Mouse (Mus musculus) telencephalon, adult 2 months (tissue): ENCODE results near the gene Plxnb1.

Source experiments
- DNase-seq: peaks from one replicate; pipeline ENCODE4 v3.0.0-alpha.2; 2011; ENCODE audit warnings: low read depth, low spot score

Plxnb1 gene

GRCm38 (mm10) chr9:109101933-109102445 is 6.8 kb downstream of the Plxnb1 start:
- no peak for DNase-seq

DNA sequence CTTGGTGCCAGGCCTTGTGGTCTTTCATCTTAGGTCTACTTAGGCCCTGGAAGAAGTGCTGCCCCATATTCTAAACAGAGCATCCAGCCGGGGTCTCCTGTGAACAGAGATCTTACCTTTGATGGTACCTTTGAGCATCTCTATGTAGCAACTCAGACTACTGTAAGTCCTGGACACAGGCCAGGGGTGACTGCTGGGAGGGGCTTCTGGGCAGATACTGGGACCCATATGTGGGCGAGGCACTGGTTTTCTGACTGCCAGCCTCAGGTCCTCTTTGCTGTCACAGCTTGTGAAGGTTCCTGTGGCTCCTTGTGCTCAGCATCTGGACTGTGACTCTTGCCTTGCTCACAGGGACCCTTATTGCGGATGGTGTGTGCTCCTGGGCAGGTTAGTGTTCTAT is 7.4 kb downstream of the Plxnb1 start:
- no peak for DNase-seq

DNA sequence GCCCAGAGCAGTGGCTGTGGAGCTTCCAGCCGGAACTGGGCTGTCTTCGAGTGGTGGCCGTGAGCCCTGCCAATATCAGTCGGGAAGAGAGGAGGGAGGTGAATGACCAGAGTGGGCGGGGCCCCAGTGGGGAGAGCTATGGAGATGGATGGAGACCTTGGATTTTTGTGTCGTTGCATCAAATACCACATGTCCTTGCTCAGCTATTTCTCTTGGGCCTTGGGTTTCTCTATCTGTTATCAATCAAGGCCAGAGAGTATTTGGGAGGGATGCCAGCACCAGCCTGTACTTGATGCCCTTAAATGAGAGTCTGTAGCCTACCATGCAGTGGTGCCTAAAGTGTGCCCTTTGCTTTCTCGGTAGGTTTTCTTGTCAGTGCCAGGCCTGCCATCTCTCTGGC is 8.1 kb downstream of the Plxnb1 start:
- DNase-seq, result no peak

DNA sequence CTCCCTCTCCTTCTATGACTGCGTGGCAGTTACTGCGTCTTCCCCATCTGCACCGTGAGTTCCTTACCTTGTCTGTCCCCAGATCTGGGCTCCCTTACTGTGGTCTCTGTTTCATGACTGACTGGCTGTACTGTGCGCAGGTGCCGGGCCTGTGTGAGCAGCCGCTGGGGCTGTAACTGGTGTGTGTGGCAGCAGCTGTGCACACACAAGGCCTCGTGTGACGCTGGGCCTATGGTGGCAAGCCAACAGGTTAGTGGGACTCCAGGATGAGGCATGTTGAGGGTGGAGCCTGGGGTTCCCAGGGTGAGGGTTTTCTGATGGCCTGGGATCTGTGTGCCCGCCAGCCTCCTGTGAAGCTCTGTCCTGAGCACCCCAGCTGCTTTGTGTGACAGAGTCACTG is 8.9 kb downstream of the Plxnb1 start:
- no peak for DNase-seq

- no peak for DNase-seq
These were observed 9.8 kb downstream of the Plxnb1 start for GRCm38 (mm10) chr9:109105011-109105410.

DNA sequence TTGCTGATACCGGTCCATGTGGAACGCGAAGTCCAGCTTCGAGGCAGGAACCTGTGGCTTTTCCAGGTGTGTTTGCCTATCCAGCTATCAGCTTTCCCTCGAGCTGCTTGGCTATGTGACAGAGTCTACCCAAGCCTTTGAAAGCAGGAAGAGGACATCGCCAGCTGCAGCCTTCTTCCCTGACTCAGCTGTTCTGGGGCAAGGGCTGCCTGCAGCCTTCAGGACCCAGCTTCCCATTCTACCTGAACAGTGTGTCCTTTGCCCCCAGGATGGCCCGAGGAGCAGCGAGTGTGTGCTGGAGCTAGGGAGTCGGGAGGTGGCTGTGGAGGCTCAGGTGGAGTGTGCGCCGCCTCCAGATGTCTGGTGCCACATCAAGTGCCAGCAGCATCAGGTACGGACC is 10.5 kb downstream of the Plxnb1 start:
- no peak for DNase-seq

DNA sequence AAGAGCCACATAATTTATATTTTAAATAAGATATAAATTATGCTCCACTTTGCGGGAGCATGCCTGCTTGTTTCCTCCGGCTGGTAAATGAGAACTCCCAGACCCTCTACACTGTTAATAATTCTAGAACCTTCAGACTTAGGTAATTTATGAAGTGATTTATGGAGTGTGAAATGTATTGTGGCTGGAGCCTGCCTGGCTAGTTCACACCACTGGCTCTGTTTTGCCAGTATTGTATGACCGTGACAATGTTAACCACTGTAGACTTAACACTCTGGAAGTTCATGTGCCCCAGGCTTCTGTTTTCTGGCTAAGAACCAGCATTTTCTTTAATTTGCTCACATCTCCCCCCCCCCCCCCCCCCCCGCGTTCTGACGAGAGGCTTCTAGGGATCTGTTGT is 12.2 kb downstream of the Plxnb1 start:
- no peak for DNase-seq

DNA sequence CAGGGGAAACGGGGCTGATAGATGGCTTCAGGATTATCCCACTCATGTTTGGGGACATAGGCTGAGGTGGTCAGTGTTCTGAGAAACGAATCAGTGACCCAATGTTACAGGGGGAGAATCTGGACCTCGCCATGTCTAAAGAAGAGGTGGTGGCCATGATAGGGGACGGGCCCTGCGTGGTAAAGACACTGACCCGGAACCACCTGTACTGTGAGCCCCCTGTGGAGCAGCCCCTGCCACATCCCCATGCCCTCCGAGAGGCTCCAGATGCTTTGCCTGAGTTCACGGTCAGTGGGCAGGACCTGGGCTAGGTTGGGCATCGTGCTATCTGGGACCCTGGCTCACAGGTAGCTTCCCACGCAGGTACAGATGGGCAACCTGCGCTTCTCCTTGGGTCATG is 15.1 kb downstream of the Plxnb1 start:
- no peak for DNase-seq

DNA sequence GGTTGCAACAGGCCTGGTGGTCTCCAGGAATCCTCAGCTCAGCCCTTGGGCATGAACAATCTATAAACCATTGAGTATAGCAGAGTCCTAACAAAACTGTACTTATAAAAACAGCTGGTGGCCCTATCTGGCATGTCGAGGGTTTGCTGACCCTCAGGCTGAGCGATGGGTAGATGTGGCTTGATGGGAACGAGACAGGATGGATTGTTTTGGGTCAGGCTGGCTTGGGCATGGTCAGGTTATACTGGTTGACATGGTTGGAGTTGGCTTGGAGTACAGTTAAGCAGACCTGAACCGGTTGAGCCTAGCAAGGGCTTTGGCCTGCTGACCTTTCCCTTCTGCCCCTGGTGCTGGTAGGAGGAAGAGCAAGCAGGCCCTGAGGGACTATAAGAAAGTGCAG is 15.9 kb downstream of the Plxnb1 start:
- DNase-seq, result no peak

DNA sequence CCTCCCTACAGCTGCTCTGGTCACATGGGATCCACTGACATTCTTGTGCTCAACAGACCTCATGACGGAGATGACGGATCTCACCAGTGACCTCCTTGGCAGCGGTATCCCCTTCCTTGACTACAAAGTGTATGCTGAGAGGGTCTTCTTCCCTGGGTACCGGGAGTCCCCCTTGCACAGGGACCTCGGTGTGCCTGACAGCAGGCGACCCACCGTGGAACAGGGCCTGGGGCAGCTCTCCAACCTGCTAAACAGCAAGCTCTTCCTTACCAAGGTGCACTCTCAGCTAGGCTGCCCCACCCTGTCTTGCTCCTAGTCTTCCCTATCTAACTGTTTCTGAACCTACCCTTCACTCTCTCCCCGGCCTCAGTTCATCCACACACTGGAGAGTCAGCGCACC is 16.4 kb downstream of the Plxnb1 start:
- no peak for DNase-seq

DNA sequence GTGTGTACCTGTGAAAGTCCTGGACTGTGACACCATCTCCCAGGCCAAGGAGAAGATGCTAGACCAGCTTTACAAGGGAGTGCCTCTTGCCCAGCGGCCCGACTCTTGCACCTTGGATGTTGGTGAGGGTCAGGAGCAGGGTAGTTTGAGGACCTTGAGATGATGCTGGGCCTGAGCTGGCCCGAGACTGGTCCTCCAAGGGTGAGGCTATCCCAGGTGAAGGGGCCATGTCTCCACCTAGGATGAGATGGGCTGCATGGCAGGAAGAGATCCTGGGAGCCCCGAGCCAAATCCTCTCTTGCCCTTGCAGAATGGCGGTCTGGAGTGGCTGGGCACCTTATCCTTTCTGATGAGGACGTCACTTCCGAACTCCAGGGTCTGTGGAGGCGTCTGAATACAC is 18.1 kb downstream of the Plxnb1 start:
- no peak for DNase-seq

- DNase-seq, result no peak
These were observed 19.1 kb downstream of the Plxnb1 start for GRCm38 (mm10) chr9:109114276-109114675.

- no peak for DNase-seq
These were observed 19.7 kb downstream of the Plxnb1 start for GRCm38 (mm10) chr9:109114871-109115270.

DNA sequence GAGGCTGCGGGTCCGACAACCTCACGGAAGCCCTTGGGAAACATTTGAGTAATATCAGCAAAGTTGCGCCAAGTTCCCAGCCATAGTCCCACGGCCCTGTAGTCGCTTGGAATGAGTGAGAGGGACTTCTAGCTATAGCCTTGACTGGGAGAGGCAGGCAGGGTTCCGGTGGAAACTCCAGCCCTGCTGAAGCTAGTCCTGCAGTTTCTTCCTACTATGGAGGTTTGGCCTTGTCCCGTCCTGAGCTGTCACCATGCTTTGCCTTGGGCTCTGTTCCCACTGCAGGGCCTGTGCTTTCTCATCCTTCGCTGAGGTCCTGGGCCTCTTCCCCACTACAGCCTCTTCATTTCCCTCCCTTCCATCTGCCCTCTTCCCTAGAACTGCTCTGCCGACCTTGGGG is 21.0 kb downstream of the Plxnb1 start:
- DNase-seq, result no peak

- no peak for DNase-seq
These were observed 22.9 kb downstream of the Plxnb1 start for GRCm38 (mm10) chr9:109118106-109118505.

DNA sequence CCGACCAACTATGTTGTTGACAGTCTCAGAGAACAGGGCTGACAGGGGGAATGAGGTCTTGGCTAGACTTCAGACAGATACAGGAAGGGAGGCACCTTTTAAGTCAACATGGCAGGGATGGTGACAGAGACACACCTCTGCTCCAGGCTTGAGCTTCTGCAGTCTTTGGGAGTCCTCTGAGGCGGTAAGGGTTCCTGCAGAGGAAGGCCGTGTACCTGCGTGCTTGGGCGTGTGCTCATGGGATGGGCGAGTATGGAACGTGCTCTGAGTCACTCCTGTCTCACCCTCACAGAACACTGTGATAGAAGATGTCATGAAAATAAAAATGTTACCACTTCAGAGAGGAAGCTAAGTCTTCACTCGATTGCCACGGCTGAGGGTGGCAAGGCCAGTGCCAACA is 24.4 kb downstream of the Plxnb1 start:
- DNase-seq, result no peak

DNA sequence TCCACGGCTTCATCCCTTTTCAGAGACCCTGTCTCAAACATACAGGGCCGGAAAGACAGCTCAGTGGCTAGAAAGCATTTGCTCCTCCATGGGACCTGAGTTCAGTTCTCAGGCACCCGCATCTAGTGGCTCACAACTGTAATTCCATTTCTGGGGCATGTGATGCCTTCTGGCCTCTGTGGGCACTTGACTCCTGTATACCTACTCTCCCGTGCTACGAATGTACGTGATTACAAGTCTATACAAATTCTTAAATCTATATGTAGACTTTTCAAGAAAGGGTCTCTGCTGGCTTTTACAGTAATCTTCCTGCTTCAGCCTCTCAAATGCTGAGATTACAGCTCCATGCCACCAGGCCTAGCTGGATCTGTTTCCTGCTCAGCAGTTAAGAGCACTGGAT is 25.8 kb downstream of the Plxnb1 start:
- DNase-seq, result no peak

GRCm38 (mm10) chr9:109122553-109123085 is 27.4 kb downstream of the Plxnb1 start:
- peak; percentile 23 for DNase-seq

DNA sequence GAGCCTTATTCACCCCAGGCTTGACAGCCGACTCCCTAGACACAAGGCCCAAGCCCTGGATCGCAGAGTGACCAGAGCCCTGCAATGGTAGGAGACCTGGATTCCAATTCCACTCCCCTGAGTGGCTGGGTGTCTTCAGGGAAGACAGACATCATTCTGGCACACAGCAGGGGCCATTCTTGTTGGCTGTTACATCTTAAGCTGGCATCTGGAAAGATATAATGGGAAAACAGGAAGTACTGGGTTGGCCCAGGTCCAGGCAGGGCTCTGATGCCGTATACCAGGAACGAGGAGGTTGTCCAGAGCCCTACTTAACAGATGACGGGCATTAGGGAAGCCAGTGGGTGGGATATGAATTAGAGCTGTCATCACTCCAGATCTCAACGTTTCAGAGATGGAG is 28.1 kb downstream of the Plxnb1 start:
- no peak for DNase-seq

DNA sequence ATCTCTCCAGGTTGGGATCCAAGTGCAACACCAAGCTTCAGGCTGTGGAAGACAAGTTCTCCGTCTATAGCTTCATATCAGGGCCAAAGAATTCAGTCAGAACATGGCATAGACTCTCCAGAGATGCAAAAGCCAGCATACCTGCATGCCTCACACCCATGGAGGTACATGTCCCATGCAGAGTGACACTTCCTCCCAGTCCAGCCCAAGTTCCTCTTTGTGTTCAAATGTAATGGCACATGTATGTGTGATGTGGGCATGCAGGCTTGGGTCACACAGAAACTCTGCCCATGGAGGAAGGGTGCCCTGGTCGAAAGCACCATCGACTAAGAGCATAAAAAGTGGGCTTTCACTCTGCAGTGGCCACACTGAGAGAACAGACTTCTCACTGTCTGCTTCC is 29.0 kb downstream of the Plxnb1 start:
- DNase-seq, result no peak

DNA sequence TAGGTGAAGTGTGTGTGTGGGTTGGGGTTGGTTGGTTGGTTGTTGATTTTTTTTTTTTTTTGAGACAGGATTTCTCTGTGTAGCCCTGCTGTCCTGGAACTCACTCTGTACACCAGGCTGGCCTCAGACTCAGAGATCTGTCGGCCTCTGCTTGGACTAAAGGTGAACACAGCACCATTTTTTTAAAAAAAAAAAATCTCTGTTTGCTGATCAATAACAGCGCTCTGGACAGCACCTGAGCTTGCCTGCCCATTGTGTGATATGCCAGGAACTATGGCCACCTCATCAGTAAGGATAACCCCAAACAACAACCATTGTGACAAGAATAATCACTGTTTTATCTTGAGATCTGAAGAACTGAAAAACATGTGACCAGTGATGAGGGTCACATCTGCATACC is 29.9 kb downstream of the Plxnb1 start:
- DNase-seq, result no peak

DNA sequence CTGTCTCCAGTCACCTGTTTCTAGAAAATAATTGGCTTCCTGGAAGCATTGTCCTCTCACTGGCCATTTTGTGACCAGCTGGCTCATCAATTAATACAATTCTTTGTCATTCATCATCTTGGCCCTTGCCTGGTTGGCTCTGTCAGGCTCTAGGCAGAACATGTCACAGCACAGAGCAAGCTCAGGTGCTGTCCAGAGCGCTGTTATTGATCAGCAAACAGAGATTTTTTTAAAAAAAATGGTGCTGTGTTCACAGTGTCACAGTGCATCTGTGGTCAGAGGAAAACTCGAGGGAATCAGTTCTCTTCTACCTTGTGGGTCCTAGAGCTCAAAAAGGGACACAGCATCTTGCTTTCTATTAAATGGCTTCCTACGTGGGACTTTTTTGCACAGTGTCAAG is 30.3 kb downstream of the Plxnb1 start:
- DNase-seq, result no peak

DNA sequence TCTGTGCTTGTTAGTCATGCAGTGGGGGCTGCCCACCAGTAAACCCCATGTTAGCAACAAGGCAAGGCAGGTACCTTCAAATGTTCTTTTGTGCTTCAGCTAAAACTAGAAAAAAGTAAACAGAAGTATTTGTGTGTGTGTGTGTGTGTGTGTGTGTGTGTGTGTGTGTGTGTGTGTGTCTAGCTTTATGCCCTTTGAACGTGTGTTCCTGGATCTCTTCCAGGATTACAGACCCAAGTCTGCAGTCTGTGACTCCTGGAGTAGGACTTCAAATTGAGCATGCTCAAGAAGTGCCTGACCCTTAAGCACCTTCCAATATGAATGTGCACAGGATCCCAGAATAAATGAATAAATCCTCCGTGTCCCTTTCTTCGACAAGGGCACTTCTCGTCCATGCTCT is 31.9 kb downstream of the Plxnb1 start:
- DNase-seq, result no peak

DNA sequence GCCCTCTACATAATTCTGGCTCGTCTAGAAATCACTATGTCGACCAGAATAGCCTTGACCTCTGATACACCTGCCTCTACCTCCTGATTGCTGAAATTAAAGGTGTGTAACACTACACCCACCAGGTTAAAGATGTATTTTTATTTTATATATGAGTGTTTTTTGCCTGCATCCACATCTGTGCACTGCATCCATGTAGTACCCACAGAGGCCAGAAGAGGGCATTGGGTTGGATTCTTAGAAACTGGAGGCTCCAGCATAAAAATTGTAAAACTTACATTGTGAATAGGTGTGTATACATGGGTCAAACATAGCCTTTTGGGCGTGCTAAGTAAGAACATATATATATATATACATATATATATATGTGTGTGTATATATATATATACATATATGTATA is 33.0 kb downstream of the Plxnb1 start:
- no peak for DNase-seq
